Mouse (Mus musculus): ENCODE measurements around the gene Fam162a.

- TF ChIP-seq CTCF (IDR thresholded peaks at IDR 0.05; ENCODE audit: low read depth, low read length), result no peak
- TF ChIP-seq TAL1 (conservative IDR thresholded peaks at IDR 0.05; ENCODE audit: low read depth, low read length), result no peak
- TF ChIP-seq GATA2 (IDR thresholded peaks at IDR 0.05; ENCODE audit: borderline replicate concordance, low read depth, low read length), result no peak
- no peak for TF ChIP-seq GATA1 (IDR thresholded peaks at IDR 0.05; ENCODE audit: borderline replicate concordance, low read length)
Observed at GRCm38 (mm10) chr16:36071071-36071449, 334 bp downstream of the Fam162a start.

Data from G1E (cell line).